Mouse (Mus musculus): ENCODE results near the gene Cdk2ap2.

DNA sequence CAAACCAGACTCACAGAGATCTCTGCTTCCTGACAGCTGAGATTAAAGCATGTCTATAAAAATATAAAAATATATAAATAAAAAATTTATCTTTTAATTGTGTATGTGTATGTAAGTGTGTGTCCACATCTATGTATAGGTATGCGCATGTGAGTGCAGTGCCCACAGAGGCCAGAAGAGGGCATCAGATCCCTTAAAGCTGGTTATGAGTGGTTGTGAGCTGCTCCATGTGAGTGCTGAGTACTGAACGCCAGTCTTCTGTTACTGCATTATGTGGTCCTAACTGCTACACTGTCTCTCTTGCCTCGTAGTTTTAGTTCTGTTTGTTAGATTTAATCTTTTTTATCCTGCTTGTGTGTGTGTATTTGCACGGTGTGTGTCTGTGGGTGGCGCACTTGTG, 46.0 kb upstream of the Cdk2ap2 start:
- TF ChIP-seq POLR2A (IDR thresholded peaks at IDR 0.05; ENCODE audit: borderline replicate concordance, extremely low read depth, low read depth, low read length) (no peak), CTCF (IDR thresholded peaks at IDR 0.05; ENCODE audit: insufficient read depth, low read length) (no peak)
